Mouse (Mus musculus): Measurements from ENCODE around the gene Mycbp.

- TF ChIP-seq CTCF (IDR thresholded peaks at IDR 0.05; ENCODE audit: low read depth, low read length) (no peak), POLR2A (IDR thresholded peaks at IDR 0.05; ENCODE audit: extremely low read depth, insufficient read depth, low read length) (no peak)
Measured at GRCm38 (mm10) chr4:123856888-123857287, 47.7 kb upstream of the Mycbp start.
